Mouse (Mus musculus) macrophage (primary cell): ENCODE results near the gene Smarcc2. TPM values are rescaled to one million over a fixed set of nuclear protein-coding genes. Genes with fewer than 3 reads are reported as not detected.

Source experiments
- H3K27ac ChIP-seq: fragments of 350-480 bp; formaldehyde crosslinking; 2 replicates; pipeline ENCODE4 v1.9.0; 2021
- H3K36me3 ChIP-seq: fragments of 350-480 bp; formaldehyde crosslinking; 2 replicates; pipeline ENCODE4 v1.9.0; 2021; ENCODE audit errors: inconsistent target
- H3K4me3 ChIP-seq: fragments of 350-480 bp; formaldehyde crosslinking; 2 replicates; pipeline ENCODE4 v1.9.0; 2021; ENCODE audit errors: inconsistent target
- H3K79me2 ChIP-seq: fragments of 350-480 bp; formaldehyde crosslinking; 2 replicates; pipeline ENCODE4 v1.9.0; 2021; ENCODE audit errors: inconsistent target
- WGBS: methylation state at CpG from one replicate; pipeline ENCODE4 v1.1.7; 2026; ENCODE audit warnings: inconsistent platforms; ENCODE audit not compliant: missing documents; 5-methylcytosine and 5-hydroxymethylcytosine counted together
- polyA plus RNA-seq: library from polyadenylated mRNA; stranded (reverse); fragments of 250-400 nt; gene quantifications from 3 replicates; pipeline ENCODE4 v1.2.4, GENCODE M21; 2018; ENCODE audit warnings: inconsistent platforms

The Smarcc2 gene
- polyA plus RNA-seq, 1 experiment from 2014 or later: 136 TPM

DNA sequence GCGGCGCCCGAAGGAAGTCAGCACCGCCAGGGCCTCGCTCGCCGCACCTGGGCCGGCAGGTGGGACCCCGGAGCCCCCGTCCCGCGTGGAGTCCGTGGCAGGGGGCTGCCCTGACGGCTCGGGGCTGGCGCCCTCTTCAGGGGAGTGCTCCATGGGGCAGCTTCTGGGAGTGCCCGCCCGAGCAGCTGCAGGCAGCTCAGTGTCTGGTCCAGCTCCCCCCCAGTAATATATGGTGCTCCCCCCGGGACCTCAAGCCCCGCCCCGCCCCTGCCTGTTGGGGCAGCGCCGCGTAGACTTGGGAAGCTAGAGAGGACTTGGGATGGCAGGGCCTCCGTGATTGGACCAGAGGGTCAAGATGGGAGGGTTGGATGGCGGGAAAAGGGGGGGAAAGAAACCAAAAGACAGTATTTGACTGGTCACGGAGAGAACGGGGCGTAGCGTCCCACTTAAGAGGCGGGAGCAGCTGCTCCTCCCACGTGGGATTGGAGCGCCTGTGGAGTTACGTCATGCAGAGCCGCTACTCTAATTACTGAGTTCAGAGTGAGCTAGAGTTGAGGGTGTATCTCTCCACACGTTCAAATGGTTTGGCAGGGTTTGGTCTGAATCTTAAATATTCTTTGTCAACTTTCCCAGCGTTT is 66.7 kb downstream of the Smarcc2 start, which contains the start of gene Esyt1:
Gene Esyt1 (minus strand): TSS at position 201 of the 638 bp plus-strand sequence.
- Histone ChIP-seq H3K36me3 (peaks cover 16% of the 10 kb centered on the region; the same call in 1 of the 2 replicates), H3K4me3 (peak within 1 kb of the TSS; percentile 95), H3K79me2 (peaks cover 44% of the 10 kb centered on the region), H3K27ac (peak within 1 kb of the TSS; percentile 84)
- 1% methylated on average over 37 of the region's 37 CpGs for WGBS

DNA sequence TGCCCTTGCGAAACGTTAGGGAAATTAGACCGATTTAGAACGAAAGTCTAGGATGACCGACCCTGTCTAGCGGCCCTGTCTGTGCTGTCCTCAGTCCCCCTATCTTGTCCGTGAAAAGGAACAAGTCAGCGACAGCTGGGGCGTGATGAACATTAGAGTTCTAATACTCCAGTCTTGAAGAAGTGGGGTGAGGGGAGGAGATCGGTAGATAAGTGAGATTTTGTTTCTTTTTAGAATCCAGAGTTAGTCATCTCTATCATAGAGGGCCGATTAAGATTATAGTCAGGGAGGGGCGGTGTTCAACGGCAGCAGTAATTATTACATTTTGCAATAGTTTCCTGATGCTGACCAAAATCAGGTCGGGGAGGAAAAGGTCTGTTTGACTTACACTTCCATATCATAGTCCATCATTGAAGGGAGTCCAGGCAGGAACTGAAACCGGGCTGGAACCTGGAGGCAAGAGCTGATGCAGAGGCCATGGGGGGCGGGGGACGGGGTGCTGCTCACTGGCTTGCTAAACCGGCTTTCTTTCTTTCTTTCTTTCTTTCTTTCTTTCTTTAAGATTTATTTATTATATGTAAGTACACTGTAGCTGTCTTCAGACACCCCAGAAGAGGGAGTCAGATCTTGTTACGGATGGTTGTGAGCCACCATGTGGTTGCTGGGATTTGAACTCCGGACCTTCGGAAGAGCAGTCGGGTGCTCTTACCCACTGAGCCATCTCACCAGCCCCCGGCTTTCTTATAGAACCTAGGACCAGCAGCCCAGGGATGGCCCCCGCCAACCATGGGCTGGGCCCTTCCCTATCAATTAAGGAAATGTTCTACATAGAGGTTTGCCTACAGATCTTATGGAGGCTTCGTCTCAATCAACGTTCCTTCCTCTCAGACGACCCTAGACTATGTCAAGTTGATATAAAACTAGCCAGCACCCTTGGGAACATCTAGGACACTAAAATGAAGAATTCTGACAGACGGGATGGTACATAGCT is 67.6 kb downstream of the Smarcc2 start:
- H3K79me2 ChIP-seq: peaks cover 38% of the 10 kb centered on the region
- 12% methylated on average over 23 of the region's 28 CpGs for WGBS
- peak overlapping the region; percentile 84 for H3K27ac ChIP-seq
- H3K36me3 ChIP-seq: peaks cover 8% of the 10 kb centered on the region; the same call in 1 of the 2 replicates
- peak overlapping the region; percentile 37 for H3K4me3 ChIP-seq

DNA sequence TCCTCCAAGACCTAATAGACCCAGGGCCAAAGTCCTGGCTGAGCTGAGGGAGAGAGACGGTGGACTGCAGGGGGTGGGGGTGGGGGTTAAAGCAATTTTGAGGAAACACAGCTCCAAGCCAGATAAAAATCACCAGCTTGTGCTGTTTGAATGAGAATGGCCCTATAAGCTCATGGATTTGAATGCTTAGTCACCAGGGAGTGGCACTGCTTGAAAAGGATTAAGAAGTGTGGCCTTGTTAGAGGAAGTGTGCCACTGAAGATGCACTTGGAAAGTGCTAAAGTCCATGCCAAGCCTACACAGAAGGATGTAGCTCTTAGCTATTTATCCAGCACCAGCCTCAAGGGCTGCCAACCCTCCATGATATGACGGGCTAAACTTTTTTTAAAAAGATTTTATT is 76.2 kb downstream of the Smarcc2 start:
- 83% methylated on average over 2 of the region's 2 CpGs for WGBS
- H3K27ac ChIP-seq: peak overlapping the region; percentile 85
- no peaks in the 10 kb centered on the region for H3K36me3 ChIP-seq
- no peaks in the 10 kb centered on the region for H3K79me2 ChIP-seq
- H3K4me3 ChIP-seq: no peak overlapping the region

DNA sequence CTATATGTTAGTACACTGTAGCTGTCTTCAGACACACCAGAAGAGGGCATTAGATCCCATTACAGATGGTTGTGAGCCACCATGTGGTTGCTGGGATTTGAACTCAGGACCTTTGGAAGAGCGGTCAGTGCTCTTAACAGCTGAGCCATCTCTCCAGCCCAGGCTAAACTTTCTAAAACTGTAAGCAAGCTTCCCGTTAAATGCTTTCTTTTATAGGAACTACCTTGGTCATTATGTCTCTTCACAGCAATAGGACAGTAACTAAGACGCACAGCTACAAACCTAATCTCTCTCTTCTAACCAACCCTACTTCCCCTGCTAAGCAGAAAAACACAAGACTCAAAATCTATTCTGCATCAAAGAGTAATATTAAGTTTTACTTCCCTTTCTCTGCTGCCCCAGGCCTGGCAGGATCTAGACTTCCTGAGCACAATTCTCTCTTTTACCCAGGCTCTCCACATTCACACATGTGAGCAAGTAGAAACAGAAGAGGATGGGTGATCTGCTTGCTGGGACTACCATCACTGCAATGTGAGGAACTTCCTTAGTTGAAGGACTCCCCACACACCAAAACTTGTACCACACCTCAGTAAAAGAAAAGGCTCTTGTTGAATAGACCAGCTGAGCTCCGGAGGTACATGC is 76.7 kb downstream of the Smarcc2 start:
- H3K4me3 ChIP-seq: peak overlapping the region; percentile 12; the same call in 1 of the 2 replicates
- H3K27ac ChIP-seq: peak overlapping the region; percentile 85
- no peaks in the 10 kb centered on the region for H3K36me3 ChIP-seq
- WGBS: 24% methylated on average over 4 of the region's 4 CpGs
- H3K79me2 ChIP-seq: no peaks in the 10 kb centered on the region

DNA sequence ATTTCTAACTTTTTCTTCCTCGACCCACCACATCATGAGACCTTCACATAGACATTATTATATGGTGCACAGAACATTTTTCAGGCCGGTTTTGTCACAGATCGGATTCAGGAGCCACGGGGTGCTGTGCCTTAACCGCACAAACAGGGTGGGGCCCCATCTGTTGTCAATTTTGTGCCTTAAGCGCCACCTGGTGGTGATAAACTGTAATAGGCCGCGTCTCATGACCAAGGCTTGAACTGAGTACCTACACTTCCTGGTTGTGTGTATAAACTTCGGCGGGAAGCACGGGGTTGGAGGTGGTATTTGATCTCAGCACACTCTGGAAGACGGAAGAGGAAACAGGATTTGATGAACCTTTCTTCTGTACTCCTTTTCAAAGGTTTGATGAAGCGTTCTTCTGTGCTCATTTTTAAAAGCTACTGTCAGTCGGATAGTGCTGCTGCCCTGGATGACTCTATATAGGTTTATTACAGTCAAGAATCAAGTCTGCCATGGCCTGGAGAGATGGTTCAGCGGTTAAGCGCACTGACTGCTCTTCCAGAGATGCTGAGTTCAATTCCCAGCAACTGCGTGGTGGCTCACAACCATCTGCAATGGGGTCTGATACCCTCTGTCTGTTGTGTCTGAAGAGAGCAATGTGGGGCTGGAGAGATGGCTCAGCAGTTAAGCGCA is 77.4 kb downstream of the Smarcc2 start:
- Histone ChIP-seq H3K27ac (peak overlapping the region; percentile 85), H3K36me3 (no peaks in the 10 kb centered on the region), H3K4me3 (peak overlapping the region; percentile 12), H3K79me2 (no peaks in the 10 kb centered on the region)
- 13% methylated on average over 18 of the region's 18 CpGs for WGBS

DNA sequence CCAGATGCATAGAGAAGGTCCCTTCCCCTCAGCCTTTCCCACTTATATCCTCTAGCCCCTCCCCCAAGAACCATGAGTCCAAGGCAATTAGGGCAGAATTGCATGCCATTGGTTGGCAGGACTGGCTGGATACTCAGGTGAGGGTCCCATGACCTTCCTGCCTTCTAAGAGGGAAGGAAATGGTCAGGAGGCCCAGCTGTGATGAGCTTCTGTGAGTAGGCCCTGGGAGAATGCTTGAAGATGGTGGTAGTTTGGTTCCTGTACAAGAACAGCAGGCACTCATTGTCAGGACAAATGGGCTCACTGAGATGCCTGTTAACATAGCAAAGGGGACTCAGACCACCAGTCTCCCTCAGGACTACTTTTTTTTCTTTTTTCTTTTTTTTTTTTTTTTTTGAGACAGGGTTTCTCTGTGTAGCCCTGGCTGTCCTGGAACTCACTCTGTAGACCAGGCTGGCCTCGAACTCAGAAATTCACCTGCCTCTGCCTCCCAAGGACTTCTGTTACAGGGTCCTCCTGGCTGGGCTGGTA is 79.4 kb downstream of the Smarcc2 start:
- no peak overlapping the region for H3K4me3 ChIP-seq
- WGBS: no CpG with 5 or more reads among the region's 1 CpGs
- H3K79me2 ChIP-seq: no peaks in the 10 kb centered on the region; the same call in 1 of the 2 replicates
- H3K27ac ChIP-seq: no peak overlapping the region
- H3K36me3 ChIP-seq: peaks cover 9% of the 10 kb centered on the region; the same call in 1 of the 2 replicates

Other genes with a start within 250 kb of the Smarcc2 start
- gene Spryd4, start 247.4 kb upstream of the Smarcc2 start, polyA plus RNA-seq: 5.3 to 10.6 TPM (median 6.9 TPM) in 3 replicates
- not detected in 3 replicates for gene Mip, start 233.4 kb upstream of the Smarcc2 start, polyA plus RNA-seq
- gene Timeless, start 227.2 kb upstream of the Smarcc2 start, polyA plus RNA-seq: 4.1 to 22.4 TPM (median 9.6 TPM) in 3 replicates
- not detected in 3 replicates for gene Apon, start 205.2 kb upstream of the Smarcc2 start, polyA plus RNA-seq
- 0.16 to 0.18 TPM in 2 of 3 replicates, not detected in the other for gene Apof, start 190.6 kb upstream of the Smarcc2 start, polyA plus RNA-seq
- gene Stat2, start 188.7 kb upstream of the Smarcc2 start, polyA plus RNA-seq: 83.8 to 206 TPM (median 96.7 TPM) in 3 replicates
- gene Il23a, start 160.5 kb upstream of the Smarcc2 start, polyA plus RNA-seq: 0.10 TPM in 1 of 3 replicates, not detected in the others
- 2.9 to 5.7 TPM (median 3.4 TPM) in 3 replicates for gene Pan2, start 155.9 kb upstream of the Smarcc2 start, polyA plus RNA-seq
- gene Cnpy2, start 136.8 kb upstream of the Smarcc2 start, polyA plus RNA-seq: 83.6 to 112 TPM (median 85.3 TPM) in 3 replicates
- 94.4 to 128 TPM (median 100 TPM) in 3 replicates for gene Cs, start 121.5 kb upstream of the Smarcc2 start, polyA plus RNA-seq
- 20.5 to 35.2 TPM (median 25.5 TPM) in 3 replicates for gene Coq10a, start 90.3 kb upstream of the Smarcc2 start, polyA plus RNA-seq
- gene Ankrd52, start 82.1 kb upstream of the Smarcc2 start, polyA plus RNA-seq: 23.3 to 29.3 TPM (median 26.0 TPM) in 3 replicates
- not detected in 3 replicates for gene Slc39a5, start 58.0 kb upstream of the Smarcc2 start, polyA plus RNA-seq
- gene Nabp2, start 47.8 kb upstream of the Smarcc2 start, polyA plus RNA-seq: 44.1 to 130 TPM (median 65.7 TPM) in 3 replicates
- 26.5 to 35.2 TPM (median 33.6 TPM) in 3 replicates for gene Rnf41, start 47.6 kb upstream of the Smarcc2 start, polyA plus RNA-seq
- 1,390 to 2,190 TPM (median 1,921 TPM) in 3 replicates for gene Myl6, start 34.9 kb downstream of the Smarcc2 start, polyA plus RNA-seq
- 0.73 to 1.7 TPM (median 1.4 TPM) in 3 replicates for gene Myl6b, start 39.4 kb downstream of the Smarcc2 start, polyA plus RNA-seq
- gene Esyt1, start 66.6 kb downstream of the Smarcc2 start, polyA plus RNA-seq: 147 to 161 TPM (median 155 TPM) in 3 replicates
- gene Zc3h10, start 88.5 kb downstream of the Smarcc2 start, polyA plus RNA-seq: 6.7 to 13.0 TPM (median 9.6 TPM) in 3 replicates
- 1,107 to 2,183 TPM (median 2,047 TPM) in 3 replicates for gene Rpl41, start 90.1 kb downstream of the Smarcc2 start, polyA plus RNA-seq
- 45.8 to 148 TPM (median 116 TPM) in 3 replicates for gene Pa2g4, start 106.7 kb downstream of the Smarcc2 start, polyA plus RNA-seq
- gene Erbb3, start 130.4 kb downstream of the Smarcc2 start, polyA plus RNA-seq: 1.2 to 1.7 TPM (median 1.4 TPM) in 3 replicates
- 865 to 1,089 TPM (median 951 TPM) in 3 replicates for gene Rps26, start 167.5 kb downstream of the Smarcc2 start, polyA plus RNA-seq
- gene Ikzf4, start 186.7 kb downstream of the Smarcc2 start, polyA plus RNA-seq: not detected in 3 replicates
- 2.9 to 4.7 TPM (median 4.4 TPM) in 3 replicates for gene Suox, start 214.8 kb downstream of the Smarcc2 start, polyA plus RNA-seq
- gene Rab5b, start 237.0 kb downstream of the Smarcc2 start, polyA plus RNA-seq: 97.5 to 143 TPM (median 120 TPM) in 3 replicates
- 0.29 to 0.67 TPM (median 0.53 TPM) in 3 replicates for gene Pmel, start 244.9 kb downstream of the Smarcc2 start, polyA plus RNA-seq
- gene Cdk2, start 245.8 kb downstream of the Smarcc2 start, polyA plus RNA-seq: 13.4 to 29.6 TPM (median 22.8 TPM) in 3 replicates